22 mouse cellular contexts compared by ENCODE assay signal in genomic region chr14:62196776-62197175, GRCm38 (mm10).
"Had no signal": no experiment of that assay in that cellular context is flagged by ENCODE, and none has a peak within 500 bp of the region (broad histone marks: within the 10 kb centered on the region; RNA-seq: fewer than 3 reads in every experiment).

No protein-coding gene starts in this region.

- ATAC-seq: midbrain, embryonic 16.5 days had no signal

- H3K4me2 ChIP-seq: limb, embryonic 12.5 days; liver, embryonic 13.5 days; midbrain, embryonic 12.5 days; neural tube, embryonic 13.5 days had no signal

- H3K27ac ChIP-seq: kidney, postnatal 0 days; layer of hippocampus, adult 2 months; left cerebral cortex, adult 2 months; limb, embryonic 12.5 days; liver, embryonic 13.5 days; midbrain, embryonic 12.5 days; neural tube, embryonic 13.5 days; stomach, postnatal 0 days had no signal

- DNase-seq: kidney, adult 2 months; kidney, postnatal 25 days; layer of hippocampus, adult 9-11 months; liver, embryonic 13.5 days; lung, adult 2 months; lung, postnatal 14 days; lung, postnatal 4 days; retina, postnatal 1 day; right cerebral cortex, postnatal 14 days; right cerebral cortex, postnatal 4 days; thymus, adult 2 months; thymus, postnatal 14 days; thymus, postnatal 4 days had no signal

- H3K4me3 ChIP-seq: layer of hippocampus, adult 2 months; left cerebral cortex, adult 2 months; limb, embryonic 12.5 days; liver, embryonic 13.5 days; midbrain, embryonic 12.5 days; myocyte; neural tube, embryonic 13.5 days had no signal

- H3K27me3 ChIP-seq: limb, embryonic 12.5 days; liver, embryonic 13.5 days; midbrain, embryonic 12.5 days; neural tube, embryonic 13.5 days had no signal

- H3K36me3 ChIP-seq: limb, embryonic 12.5 days; liver, embryonic 13.5 days; midbrain, embryonic 12.5 days; neural tube, embryonic 13.5 days had no signal

- H3K9me3 ChIP-seq: limb, embryonic 12.5 days; liver, embryonic 13.5 days; midbrain, embryonic 12.5 days; neural tube, embryonic 13.5 days had no signal

- H3K4me1 ChIP-seq: liver, embryonic 13.5 days had no signal

- H3K9ac ChIP-seq: limb, embryonic 12.5 days; liver, embryonic 13.5 days; midbrain, embryonic 12.5 days; neural tube, embryonic 13.5 days had no signal
